Mouse (Mus musculus): ENCODE data around the gene Elovl5.

Gene Elovl5

DNA sequence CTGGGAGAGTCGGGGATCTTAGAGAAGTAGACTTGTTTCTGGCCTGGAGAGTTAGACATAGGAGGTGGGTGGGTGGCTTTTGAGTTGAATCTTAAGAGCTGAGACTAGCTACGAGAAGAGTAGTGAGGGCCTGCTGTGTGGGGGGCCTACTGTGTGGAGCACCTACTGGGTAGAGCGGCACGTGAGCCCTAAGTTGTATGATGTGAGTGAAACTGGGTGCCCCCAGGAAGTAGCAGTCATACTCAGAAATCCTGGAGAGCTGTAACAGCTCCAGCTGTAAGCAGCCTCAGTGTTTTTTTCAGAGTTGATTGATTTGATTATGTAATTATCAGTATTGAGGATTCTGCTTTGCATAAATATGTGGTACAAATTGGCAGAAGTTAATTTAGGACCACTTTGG, 11.6 kb downstream of the Elovl5 start:
- DNase-seq (ENCODE audit: low spot score in 2 of 2) = no peak

GRCm38 (mm10) chr9:77929296-77929695, 12.1 kb downstream of the Elovl5 start:
- DNase-seq (ENCODE audit: low spot score in 2 of 2) = no peak

- DNase-seq (ENCODE audit: low spot score in 2 of 2) = no peak
These were observed 13.1 kb downstream of the Elovl5 start for GRCm38 (mm10) chr9:77930036-77930859.

DNA sequence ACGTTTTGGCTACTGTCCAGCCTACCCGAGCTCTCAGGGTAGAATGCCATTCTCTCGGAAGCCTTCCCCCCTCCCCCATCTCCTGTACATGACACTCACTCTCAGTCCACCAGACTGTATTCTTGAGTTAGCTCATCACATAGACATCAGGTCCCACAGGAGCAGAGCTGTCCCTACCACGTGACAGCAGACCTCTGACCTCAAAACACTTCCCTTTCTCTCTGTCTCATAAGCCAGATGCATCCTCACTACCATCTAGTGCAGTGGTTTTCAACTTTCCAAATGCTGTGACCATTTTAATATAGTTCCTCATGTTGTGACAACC, 13.7 kb downstream of the Elovl5 start:
- DNase-seq (ENCODE audit: low spot score in 2 of 2) = no peak

GRCm38 (mm10) chr9:77931740-77932139, 14.6 kb downstream of the Elovl5 start:
- DNase-seq (ENCODE audit: low spot score in 2 of 2) = no peak

- no peak for DNase-seq (ENCODE audit: low spot score in 2 of 2)
These were observed 18.9 kb downstream of the Elovl5 start for GRCm38 (mm10) chr9:77935818-77936611.

DNA sequence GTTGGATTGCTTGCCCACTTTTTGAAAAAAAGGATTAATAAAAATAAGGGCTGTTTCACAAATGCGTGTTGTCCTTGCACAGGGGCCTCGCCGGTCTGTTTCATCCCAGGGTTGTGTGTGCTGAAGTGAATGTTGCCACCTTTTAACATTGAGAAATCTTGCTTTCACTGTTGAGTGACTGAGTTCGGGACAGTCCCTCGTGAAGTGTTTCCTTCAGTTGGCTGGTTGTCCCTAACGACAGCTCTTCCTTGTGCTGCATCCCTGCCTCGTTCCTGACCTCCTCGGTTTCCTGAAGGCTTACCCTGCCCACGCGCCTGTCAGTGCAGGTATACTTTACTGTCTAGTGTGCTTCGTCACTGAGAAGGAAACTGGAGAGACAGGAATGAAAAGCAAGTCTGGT, 20.7 kb downstream of the Elovl5 start:
- no peak for DNase-seq (ENCODE audit: low spot score in 2 of 2)

GRCm38 (mm10) chr9:77938761-77939553, 21.8 kb downstream of the Elovl5 start:
- peak; percentile 33 to 68 for DNase-seq (ENCODE audit: low spot score in 2 of 2)

DNA sequence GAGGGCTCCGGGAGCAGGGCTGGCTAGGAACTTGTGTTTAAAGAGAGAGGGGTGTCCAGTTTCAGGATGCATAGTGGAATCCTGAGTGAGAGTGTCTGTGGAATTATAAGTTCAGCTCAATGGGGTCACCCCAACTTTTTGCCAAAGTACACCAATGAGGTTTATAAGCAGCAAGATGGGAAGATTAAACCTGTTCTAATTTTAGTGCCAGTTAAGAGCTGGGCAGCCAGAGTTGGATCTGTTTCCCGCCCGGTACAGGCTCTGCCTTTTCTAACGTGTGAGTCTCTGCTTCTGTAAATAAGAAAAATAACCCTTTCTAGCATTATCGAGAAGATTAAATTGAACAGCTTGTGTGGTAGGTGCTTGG, 22.4 kb downstream of the Elovl5 start:
- no peak for DNase-seq (ENCODE audit: low spot score in 2 of 2)

DNA sequence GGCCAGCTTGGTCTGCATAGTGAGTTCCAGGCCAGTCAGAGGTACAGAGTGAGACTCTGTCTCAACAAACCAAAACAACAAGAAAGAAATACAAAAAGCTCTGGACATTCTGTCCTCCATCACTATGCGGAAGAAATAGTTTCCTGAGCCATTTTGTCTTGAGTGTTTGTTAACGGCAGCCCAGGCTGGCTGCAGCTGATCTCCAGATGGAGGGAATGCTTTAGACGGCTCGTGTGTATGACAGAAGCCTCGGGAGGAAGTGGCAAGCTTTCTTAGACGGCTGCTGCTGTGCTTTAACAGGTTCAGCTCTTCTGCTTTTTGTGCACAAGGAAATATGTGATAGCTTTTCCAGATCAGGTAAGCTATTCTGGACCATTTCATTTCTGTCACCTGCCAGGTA, 23.9 kb downstream of the Elovl5 start:
- DNase-seq (ENCODE audit: low spot score in 2 of 2) = no peak

- no peak for DNase-seq (ENCODE audit: low spot score in 2 of 2)
These were observed 24.7 kb downstream of the Elovl5 start for GRCm38 (mm10) chr9:77941836-77942235.

- no peak for DNase-seq (ENCODE audit: low spot score in 2 of 2)
These were observed 25.2 kb downstream of the Elovl5 start for GRCm38 (mm10) chr9:77942411-77942810.

DNA sequence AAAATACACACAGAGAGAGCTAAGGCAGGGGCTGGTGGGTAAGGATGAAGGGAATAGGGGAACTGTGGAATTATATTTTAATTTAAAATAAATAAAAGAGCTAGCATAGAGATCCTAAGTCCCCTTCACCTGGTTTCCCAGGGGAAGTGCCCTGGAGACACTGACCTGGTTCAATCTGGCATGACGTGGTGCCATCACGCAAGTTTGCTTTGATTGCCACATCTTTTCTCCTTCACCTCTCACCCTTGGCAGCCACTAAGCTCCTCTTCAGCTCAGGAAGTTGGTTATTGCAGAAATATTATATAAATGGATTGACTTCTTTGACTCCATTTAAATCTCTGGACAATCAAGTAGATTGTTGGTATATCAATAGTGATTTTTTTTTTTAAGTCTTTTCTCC, 26.2 kb downstream of the Elovl5 start:
- DNase-seq (ENCODE audit: low spot score in 2 of 2) = no peak

DNA sequence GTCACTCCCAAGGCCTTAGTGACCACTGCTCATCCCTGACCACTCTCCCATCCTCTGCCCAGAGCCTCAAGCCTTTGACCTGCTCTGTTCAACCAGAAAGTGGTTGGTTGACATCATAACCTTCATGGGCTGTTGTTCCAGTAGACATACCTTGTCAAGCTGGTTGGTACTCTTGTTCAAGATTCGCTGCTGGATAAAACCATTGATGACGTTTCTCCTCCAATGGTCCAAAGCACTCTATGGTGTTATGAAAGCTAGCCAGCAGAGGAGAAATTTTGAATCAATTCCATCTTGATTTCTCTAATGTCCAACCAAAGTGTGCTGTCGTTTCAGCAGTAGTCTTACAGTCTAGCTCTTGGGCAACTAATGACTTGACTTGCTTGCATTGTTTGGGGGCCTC, 27.0 kb downstream of the Elovl5 start:
- no peak for DNase-seq (ENCODE audit: low spot score in 2 of 2)

DNA sequence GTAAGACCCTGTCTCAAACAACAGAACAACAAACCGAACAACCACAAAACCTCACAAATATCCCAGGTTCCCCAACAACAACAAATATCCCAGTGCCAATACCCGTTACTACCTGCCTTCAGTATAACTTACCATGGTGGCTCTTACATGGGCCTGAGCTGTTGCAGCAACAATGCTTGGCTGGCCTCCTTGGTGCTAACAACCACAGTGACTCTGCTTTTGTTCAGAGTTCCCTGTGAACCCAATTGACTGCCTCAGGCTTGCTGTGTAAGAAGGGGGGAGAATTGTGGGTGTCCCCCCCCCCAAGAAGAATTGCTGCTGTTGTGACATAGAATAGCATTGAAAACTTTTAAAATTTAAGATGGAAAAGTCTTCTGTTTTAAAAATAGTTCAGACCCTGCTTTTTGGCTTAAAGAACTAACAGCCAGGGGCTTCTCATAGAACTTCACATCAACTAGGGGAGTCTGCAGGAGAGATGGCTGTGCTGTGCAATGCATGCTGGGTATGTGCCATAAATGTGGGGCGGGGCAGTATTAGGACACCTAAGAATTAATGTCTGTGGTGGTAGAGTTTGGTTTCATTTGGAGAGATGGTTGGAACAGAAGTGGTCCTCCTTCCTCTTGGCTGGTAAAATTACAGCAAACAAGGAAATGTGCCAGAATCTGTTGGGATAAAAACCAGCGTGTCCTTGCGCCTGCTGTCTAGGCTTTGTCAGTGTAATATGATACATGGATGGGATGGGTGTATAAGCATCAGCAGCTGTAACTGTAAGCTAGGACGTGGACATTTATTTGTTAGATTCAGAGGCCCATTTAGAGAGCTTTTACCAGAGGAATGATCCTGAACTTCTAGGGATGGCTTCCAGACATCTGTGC, 28.9 kb downstream of the Elovl5 start:
- no peak for DNase-seq (ENCODE audit: low spot score in 2 of 2)

DNA sequence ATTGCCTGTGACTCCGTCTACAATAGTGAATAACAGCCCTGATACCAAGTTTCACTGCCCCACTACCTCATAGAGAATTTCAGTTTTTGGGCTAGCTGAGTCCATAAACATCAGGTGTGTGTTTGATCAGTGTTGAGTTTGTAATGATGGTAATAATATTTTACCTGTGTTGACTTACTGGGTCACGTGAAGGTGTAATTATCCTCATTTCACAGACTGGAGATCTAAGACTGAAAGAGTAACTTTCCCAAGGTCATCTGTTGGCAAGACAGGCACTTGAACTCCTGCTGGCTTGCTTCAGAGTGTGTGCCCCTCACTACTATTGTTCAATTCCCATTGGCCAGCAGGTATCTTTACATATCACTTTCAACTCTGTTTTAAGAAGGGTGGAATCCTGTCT, 31.1 kb downstream of the Elovl5 start:
- no peak for DNase-seq (ENCODE audit: low spot score in 2 of 2)

GRCm38 (mm10) chr9:77949753-77950268, 32.6 kb downstream of the Elovl5 start:
- DNase-seq (ENCODE audit: low spot score in 2 of 2) = no peak

DNA sequence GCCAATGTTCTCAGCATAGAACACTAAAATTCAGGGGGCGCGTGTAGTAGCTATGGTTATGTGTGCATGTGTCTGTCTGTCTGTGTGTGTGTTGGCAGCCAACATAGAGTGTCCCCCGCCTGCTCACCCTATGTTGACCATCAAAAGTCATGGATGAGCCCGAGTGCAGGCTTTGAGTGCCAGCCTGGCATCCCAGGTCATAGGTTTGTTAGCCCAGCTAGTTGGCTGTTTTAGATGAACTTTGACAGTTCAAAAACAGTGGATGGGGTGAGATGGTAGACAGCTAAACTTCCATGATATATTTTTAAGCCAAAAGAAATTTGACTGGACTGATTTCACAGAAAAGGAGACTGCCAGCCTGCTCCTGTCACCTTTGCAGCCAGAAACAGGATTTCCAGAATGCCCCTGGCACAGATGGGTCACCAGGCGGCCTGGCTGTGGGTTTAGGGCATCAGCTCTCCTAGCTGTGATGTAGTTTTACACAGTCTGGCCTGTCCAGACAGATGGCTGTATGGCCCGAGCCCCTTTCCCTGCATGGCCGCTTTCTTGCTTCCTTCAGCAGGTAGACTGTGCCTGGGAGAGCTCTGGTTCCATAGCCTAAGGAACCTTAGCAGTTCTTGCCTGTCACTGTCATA, 33.8 kb downstream of the Elovl5 start:
- DNase-seq (ENCODE audit: low spot score in 2 of 2) = no peak

DNA sequence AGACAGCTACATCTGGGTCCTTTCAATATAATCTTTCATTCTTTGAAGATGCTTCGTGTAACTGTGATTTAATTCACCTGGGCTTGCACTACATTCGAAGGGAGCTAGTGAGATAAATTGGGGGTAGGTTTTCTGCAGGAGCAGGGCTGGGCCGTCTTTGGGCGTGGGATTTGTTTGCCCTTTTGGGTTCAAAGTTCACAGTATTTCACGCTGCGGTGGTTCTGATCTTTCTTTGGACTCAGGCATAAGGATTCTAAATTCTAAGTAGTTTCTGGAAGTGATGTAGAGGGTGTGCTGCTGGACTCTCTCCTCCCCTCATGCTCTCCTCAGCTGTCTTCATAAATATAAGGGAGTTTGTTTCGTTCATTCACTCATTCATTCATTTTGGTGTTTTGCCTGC, 34.8 kb downstream of the Elovl5 start:
- DNase-seq (ENCODE audit: low spot score in 2 of 2) = no peak

DNA sequence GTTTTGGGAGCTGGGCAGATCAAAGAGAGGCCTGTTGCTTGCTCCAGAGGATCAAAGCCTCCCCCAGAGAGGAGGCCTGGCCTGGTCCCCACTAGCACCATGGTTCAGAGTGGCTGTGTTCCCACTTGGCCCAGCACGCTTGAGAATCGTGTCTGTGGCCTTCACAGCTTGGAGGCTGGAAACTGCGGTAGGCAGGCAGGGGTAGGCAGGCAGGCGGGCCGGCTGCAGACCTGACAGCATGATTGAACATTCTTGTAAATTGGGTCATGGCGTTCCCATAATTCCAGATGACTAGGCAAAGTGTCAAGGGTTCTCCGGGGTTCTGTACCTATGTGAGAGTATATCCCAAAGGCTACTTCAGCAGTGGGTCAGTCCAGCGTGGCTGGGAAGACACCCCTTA, 35.9 kb downstream of the Elovl5 start:
- peak in 1 of 2 experiments; percentile 55 for DNase-seq (ENCODE audit: low spot score in 2 of 2)

DNA sequence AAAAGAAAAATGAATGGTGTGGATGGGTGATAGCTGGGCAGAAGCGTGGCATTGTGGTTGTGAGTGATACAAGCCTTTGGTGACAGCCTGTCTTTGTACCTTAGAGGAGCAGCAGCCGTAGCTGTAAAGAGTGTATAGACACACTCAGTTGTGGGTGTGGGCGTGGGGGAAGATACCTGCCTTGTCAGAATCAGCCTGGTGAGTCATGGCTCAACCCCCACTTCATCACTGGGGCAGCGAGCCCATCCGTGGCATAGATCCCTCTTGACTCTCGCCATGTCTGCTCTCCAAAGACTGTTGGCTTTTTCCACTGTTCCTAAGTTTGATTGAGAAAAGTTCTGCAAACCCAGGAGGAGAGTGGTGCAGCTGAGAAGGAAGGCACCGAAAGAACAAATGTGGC, 37.3 kb downstream of the Elovl5 start:
- DNase-seq (ENCODE audit: low spot score in 2 of 2) = no peak
